Mouse (Mus musculus) testis, adult 2 months (tissue): ENCODE data around the gene Eef1e1.
A peak's percentile ranks its signal among the peaks of the same experiment; 100 is the strongest.

Experiments
- CTCF ChIP-seq: fragments of 200-500 bp; IDR thresholded peaks from 2 replicates; pipeline ENCODE4 v1.5.1; 2012; ENCODE audit warnings: low read depth, mild to moderate bottlenecking, inconsistent platforms, low read length, moderate library complexity; ENCODE audit not compliant: control insufficient read depth, insufficient read depth, insufficient replicate concordance
- POLR2A ChIP-seq: fragments of 200-500 bp; IDR thresholded peaks from 2 replicates; pipeline ENCODE4 v1.6.1; 2012; ENCODE audit warnings: low read depth, mild to moderate bottlenecking, inconsistent platforms, low read length, moderate library complexity; ENCODE audit not compliant: control insufficient read depth

DNA sequence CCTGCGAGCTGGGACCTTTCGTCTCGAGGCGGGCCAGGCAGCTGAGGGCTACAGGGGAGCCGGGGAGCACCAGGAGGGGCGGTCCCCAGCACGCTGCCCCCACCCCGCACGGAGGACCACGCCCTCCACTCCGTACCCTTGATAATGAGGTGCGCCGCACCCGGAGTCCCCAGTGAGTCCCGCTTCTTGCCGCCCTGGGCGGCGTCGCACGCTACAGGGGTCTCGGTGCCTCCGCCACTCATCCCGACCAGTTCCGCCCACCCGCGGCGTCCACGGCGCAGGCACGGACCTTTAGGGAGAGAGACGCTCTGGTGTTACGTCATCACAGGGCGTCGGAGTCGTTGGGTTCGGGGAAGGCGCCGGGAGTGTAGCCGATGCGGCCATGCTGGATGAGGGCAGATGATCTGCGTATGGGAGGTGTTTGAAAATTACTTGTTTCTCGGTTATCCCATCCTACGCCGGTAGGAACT, 24.0 kb downstream of the Eef1e1 start, which contains the start of gene Bloc1s5:
- no peak for TF ChIP-seq CTCF
- TF ChIP-seq POLR2A: peak; percentile 78
